Mouse (Mus musculus) hindbrain, embryonic 12.5 days (tissue): Measurements from ENCODE around the gene Gtf3c6. TPM values are rescaled to one million over a fixed set of nuclear protein-coding genes. Genes with fewer than 3 reads are reported as not detected.

Experiments used
- ATAC-seq: fragments of 200-750 bp; cut with Nextera tagmentation; 2 replicates; pipeline ENCODE4 v1.8.0; 2017; ENCODE audit warnings: moderate TSS enrichment; ENCODE audit not compliant: low FRiP score
- H3K27ac ChIP-seq: fragments of 300-500 bp; sonication (generic); 2 replicates; pipeline ENCODE4 v1.5.1; 2016; ENCODE audit warnings: mild to moderate bottlenecking
- H3K27me3 ChIP-seq: fragments of 300-500 bp; sonication (generic); 2 replicates; pipeline ENCODE4 v1.6.1; 2016; ENCODE audit warnings: mild to moderate bottlenecking
- H3K36me3 ChIP-seq: fragments of 300-500 bp; sonication (generic); 2 replicates; pipeline ENCODE4 v1.6.1; 2016; ENCODE audit warnings: mild to moderate bottlenecking
- H3K4me1 ChIP-seq: fragments of 300-500 bp; sonication (generic); 2 replicates; pipeline ENCODE4 v1.6.1; 2016
- H3K4me2 ChIP-seq: fragments of 300-500 bp; sonication (generic); replicated peaks from 2 replicates; pipeline ENCODE4 v1.6.1; 2016; ENCODE audit warnings: mild to moderate bottlenecking
- H3K4me3 ChIP-seq: fragments of 300-500 bp; sonication (generic); 2 replicates; pipeline ENCODE4 v1.5.1; 2016; ENCODE audit warnings: mild to moderate bottlenecking
- H3K9ac ChIP-seq: fragments of 300-500 bp; sonication (generic); 2 replicates; pipeline ENCODE4 v1.6.1; 2016; ENCODE audit warnings: mild to moderate bottlenecking, moderate library complexity
- H3K9me3 ChIP-seq: fragments of 300-500 bp; sonication (generic); replicated peaks from 2 replicates; pipeline ENCODE4 v1.6.1; 2016; ENCODE audit warnings: mild to moderate bottlenecking
- WGBS: fragments of 180-500 bp; shearing (Covaris S2); methylation state at CpG from one replicate; pipeline ENCODE4 v1.1.7; 2016; 5-methylcytosine and 5-hydroxymethylcytosine counted together
- polyA plus RNA-seq: library from polyadenylated mRNA; unstranded; fragments of >200 nt; fragmentation: Nextera tagmentation; extraction: Ambion mirVana; gene quantifications from 2 replicates; pipeline ENCODE4 v1.2.1, GENCODE M21; 2016

Gtf3c6 gene
- polyA plus RNA-seq, 1 experiment from 2014 or later, result 135 TPM

- Histone ChIP-seq H3K36me3 (peaks cover 69% of the 10 kb centered on the region), H3K4me1 (peaks cover 5% of the 10 kb centered on the region), H3K4me2 (no peak overlapping the region), H3K27me3 (no peaks in the 10 kb centered on the region), H3K4me3 (no peak overlapping the region), H3K27ac (no peak overlapping the region), H3K9me3 (no peaks in the 10 kb centered on the region), H3K9ac (no peak overlapping the region)
- ATAC-seq, result no peak
- 93% methylated on average over 6 of the region's 6 CpGs for WGBS
Observed at GRCm38 (mm10) chr10:40250969-40251368, 6.9 kb downstream of the Gtf3c6 start.

DNA sequence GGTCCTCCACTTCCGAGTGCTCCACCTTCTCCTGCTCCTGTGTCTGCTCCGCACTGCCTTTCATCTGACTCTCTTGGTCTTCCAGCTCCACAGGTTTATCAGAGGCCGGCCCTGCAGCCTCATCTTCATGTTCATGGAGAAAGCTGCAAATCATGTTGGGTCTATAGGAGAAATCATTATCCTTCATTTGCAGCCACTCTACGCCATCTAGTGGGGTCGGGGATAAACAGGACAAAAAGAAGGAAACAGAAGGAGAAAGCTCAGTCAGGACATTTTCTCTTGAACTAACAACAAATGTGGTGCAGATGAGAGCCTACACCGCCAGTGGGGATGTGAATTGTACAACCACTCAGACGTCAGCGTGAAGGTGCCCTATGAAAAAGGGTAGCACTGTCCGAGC lies 8.3 kb downstream of the Gtf3c6 start:
- no peak overlapping the region for H3K27ac ChIP-seq
- no peak overlapping the region for H3K9ac ChIP-seq
- H3K4me3 ChIP-seq, result no peak overlapping the region
- no peak for ATAC-seq
- no peaks in the 10 kb centered on the region for H3K27me3 ChIP-seq
- H3K4me1 ChIP-seq, result peaks cover 4% of the 10 kb centered on the region; the same call in 1 of the 2 replicates
- no peaks in the 10 kb centered on the region for H3K9me3 ChIP-seq
- no peak overlapping the region for H3K4me2 ChIP-seq
- peaks cover 66% of the 10 kb centered on the region for H3K36me3 ChIP-seq
- WGBS, result 93% methylated on average over 9 of the region's 9 CpGs

GRCm38 (mm10) chr10:40247166-40247716 lies 10.7 kb downstream of the Gtf3c6 start:
- Histone ChIP-seq H3K27ac (peak overlapping the region; percentile 78), H3K27me3 (no peaks in the 10 kb centered on the region), H3K9me3 (no peaks in the 10 kb centered on the region), H3K4me1 (peaks cover 4% of the 10 kb centered on the region; the same call in 1 of the 2 replicates), H3K4me3 (peak overlapping the region; percentile 77), H3K9ac (peak overlapping the region; percentile 73), H3K36me3 (peaks cover 65% of the 10 kb centered on the region), H3K4me2 (peak overlapping the region; percentile 72)
- WGBS, result 33% methylated on average over 11 of the region's 11 CpGs
- peak; percentile 60 for ATAC-seq

- under 1% methylated on average over 54 of the region's 54 CpGs for WGBS
- Histone ChIP-seq H3K9ac (peak within 1 kb of the TSS; percentile 73), H3K4me1 (peaks cover 4% of the 10 kb centered on the region; the same call in 1 of the 2 replicates), H3K9me3 (no peaks in the 10 kb centered on the region), H3K27ac (peak within 1 kb of the TSS; percentile 78), H3K4me2 (peak within 1 kb of the TSS; percentile 72), H3K27me3 (no peaks in the 10 kb centered on the region), H3K36me3 (peaks cover 59% of the 10 kb centered on the region), H3K4me3 (peak within 1 kb of the TSS; percentile 77)
- ATAC-seq, result peak; percentile 95
Observed at GRCm38 (mm10) chr10:40246374-40247165, 11.3 kb downstream of the Gtf3c6 start, which contains the start of gene Rpf2. Gene Rpf2 (minus strand): TSS chr10:40247036.

GRCm38 (mm10) chr10:40237826-40238225 lies 20.1 kb downstream of the Gtf3c6 start:
- H3K36me3 ChIP-seq, result peaks cover 59% of the 10 kb centered on the region
- no peak for ATAC-seq
- WGBS, result 98% methylated on average over 5 of the region's 5 CpGs

GRCm38 (mm10) chr10:40233241-40233640 lies 24.7 kb downstream of the Gtf3c6 start:
- peaks cover 64% of the 10 kb centered on the region for H3K36me3 ChIP-seq

More at GRCm38 (mm10) chr10:40237826-40238225, 20.1 kb downstream of the Gtf3c6 start:
- H3K9ac ChIP-seq, result no peak overlapping the region
- H3K9me3 ChIP-seq, result no peaks in the 10 kb centered on the region
- H3K4me1 ChIP-seq, result no peaks in the 10 kb centered on the region
- H3K27ac ChIP-seq, result no peak overlapping the region
- no peak overlapping the region for H3K4me3 ChIP-seq
- H3K4me2 ChIP-seq, result no peak overlapping the region
- no peaks in the 10 kb centered on the region for H3K27me3 ChIP-seq

GRCm38 (mm10) chr10:40232442-40232841 lies 25.5 kb downstream of the Gtf3c6 start:
- H3K4me2 ChIP-seq, result no peak overlapping the region
- peaks cover 61% of the 10 kb centered on the region for H3K36me3 ChIP-seq
- no peaks in the 10 kb centered on the region for H3K27me3 ChIP-seq
- H3K4me3 ChIP-seq, result no peak overlapping the region
- WGBS, result 89% methylated on average over 7 of the region's 7 CpGs
- no peaks in the 10 kb centered on the region for H3K4me1 ChIP-seq
- no peaks in the 10 kb centered on the region for H3K9me3 ChIP-seq
- H3K27ac ChIP-seq, result no peak overlapping the region
- H3K9ac ChIP-seq, result no peak overlapping the region
- no peak for ATAC-seq

More at GRCm38 (mm10) chr10:40233241-40233640, 24.7 kb downstream of the Gtf3c6 start:
- H3K9ac ChIP-seq, result no peak overlapping the region
- no peak for ATAC-seq
- no peak overlapping the region for H3K27ac ChIP-seq
- H3K27me3 ChIP-seq, result no peaks in the 10 kb centered on the region
- no peaks in the 10 kb centered on the region for H3K4me1 ChIP-seq
- no peak overlapping the region for H3K4me3 ChIP-seq
- no peaks in the 10 kb centered on the region for H3K9me3 ChIP-seq
- no peak overlapping the region for H3K4me2 ChIP-seq
- WGBS, result 87% methylated on average over 3 of the region's 3 CpGs

DNA sequence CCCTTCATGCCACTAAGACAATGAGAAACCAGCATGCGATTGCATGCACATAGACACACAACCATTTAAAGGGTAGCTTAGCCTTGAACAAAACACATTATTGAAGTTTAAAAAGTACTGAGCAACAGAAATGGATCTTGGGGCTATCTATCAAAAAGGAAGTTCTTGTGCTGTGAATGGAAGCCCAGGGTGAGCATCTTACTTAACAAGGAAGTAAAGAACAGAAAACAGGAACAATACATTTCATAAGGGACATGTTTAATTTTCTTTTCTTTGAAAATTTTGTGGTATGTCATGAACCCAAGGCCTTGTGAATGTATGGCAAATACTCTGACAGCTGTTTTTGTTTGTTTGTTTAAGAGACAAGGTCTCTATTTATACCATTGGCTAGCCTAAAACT lies 28.2 kb downstream of the Gtf3c6 start:
- WGBS, result 89% methylated on average over 1 of the region's 1 CpGs
- Histone ChIP-seq H3K4me2 (no peak overlapping the region), H3K36me3 (peaks cover 57% of the 10 kb centered on the region)

DNA sequence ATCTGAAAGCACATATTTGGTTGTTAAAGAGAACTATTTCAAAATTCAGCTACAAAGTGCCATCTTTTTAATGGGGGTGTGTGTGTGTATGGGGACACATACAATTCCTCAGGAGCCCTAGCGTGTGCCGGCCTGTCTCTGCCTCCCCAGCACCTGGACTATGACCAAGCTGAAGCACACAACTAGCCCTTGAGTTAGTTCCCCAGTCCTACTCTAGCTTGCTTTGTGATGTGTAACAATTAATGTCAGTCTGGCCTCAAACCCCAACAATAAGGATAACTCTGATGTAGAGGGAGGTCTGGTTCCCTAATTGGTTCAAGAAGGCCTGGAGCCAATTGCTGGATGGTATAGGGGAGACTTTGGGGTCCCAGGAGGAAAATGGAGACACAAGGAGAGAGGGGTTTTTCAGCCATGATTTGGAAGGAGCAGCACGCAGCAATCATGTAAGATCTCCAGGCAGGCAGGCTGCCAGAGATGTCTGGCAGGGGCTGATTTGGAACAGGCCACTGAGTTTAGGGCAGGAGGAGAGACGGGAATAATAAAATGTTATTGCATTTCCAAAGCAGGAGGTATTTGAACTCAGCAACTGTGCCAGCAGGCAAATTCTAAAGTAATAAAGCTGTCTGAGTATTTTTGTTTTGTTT lies 30.1 kb downstream of the Gtf3c6 start:
- 90% methylated on average over 4 of the region's 4 CpGs for WGBS
- no peak overlapping the region for H3K4me3 ChIP-seq

More for the DNA sequence above, 28.2 kb downstream of the Gtf3c6 start:
- ATAC-seq, result no peak
- Histone ChIP-seq H3K27ac (no peak overlapping the region), H3K4me1 (no peaks in the 10 kb centered on the region), H3K27me3 (no peaks in the 10 kb centered on the region), H3K4me3 (no peak overlapping the region), H3K9ac (no peak overlapping the region), H3K9me3 (no peaks in the 10 kb centered on the region)

DNA sequence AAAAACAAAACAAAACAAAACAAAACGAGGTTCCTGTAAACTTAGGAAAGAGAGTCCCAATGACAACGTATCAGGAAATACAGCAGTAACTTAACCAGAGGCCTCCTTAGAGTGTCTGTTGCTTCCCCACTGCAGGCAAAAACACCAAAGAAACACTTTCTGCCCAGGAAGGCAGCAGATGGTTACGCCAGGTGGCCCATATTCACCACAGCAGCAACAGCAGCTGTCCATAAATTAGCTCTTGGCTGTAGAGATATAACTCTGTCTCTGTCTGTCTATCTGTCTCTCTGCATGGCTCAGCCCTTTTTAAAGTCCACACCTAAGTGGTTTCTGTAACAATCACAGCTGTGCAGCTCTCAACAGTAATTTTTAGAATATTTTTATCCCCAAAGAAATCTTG lies 39.0 kb downstream of the Gtf3c6 start:
- no peaks in the 10 kb centered on the region for H3K4me1 ChIP-seq
- H3K36me3 ChIP-seq, result peaks cover 27% of the 10 kb centered on the region
- no peak overlapping the region for H3K27ac ChIP-seq
- no peak overlapping the region for H3K4me2 ChIP-seq
- no peak for ATAC-seq
- no peak overlapping the region for H3K9ac ChIP-seq
- H3K9me3 ChIP-seq, result no peaks in the 10 kb centered on the region
- H3K27me3 ChIP-seq, result no peaks in the 10 kb centered on the region
- no peak overlapping the region for H3K4me3 ChIP-seq
- 79% methylated on average over 3 of the region's 3 CpGs for WGBS

More for the DNA sequence above, 30.1 kb downstream of the Gtf3c6 start:
- no peak overlapping the region for H3K4me2 ChIP-seq
- no peaks in the 10 kb centered on the region for H3K27me3 ChIP-seq
- H3K9ac ChIP-seq, result no peak overlapping the region
- H3K27ac ChIP-seq, result no peak overlapping the region
- ATAC-seq, result no peak
- peaks cover 69% of the 10 kb centered on the region for H3K36me3 ChIP-seq
- no peaks in the 10 kb centered on the region for H3K4me1 ChIP-seq
- no peaks in the 10 kb centered on the region for H3K9me3 ChIP-seq

DNA sequence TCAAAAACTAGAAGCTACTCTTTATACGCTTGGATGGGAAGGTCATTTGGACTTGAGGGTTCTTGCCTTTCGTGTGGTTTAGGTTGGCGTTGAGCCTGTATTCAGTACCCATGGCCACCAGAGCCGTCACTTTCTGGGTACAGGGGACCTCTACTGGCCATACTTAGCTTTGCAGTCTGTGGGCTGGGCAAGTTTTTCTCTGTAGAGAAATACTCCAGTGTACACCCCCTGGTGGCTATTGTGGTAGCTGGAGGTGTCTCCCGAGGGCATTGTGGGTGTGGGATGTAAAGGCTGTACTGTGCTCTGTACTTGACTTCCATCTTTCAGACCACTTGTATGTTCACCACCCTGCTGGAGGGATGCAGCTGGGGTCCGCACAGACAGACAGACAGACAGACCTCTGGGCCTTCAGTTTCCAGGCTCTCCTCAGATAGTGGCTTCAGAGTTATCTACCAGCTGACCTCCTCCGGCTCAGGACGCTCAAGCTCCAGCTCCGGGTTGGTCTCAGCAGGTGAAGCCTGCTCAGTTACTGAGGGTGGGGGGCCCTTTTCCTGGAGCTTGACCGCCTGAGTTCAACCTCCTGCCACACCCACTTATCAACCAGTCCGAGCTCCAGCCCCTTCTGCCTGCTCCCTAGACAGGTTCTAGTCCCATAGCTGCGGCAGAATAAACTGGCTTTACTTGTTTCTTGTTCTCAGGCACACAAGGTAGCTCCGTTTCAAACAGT lies 45.3 kb downstream of the Gtf3c6 start:
- Histone ChIP-seq H3K4me3 (no peak overlapping the region), H3K36me3 (no peaks in the 10 kb centered on the region), H3K4me2 (no peak overlapping the region), H3K9me3 (no peaks in the 10 kb centered on the region), H3K27me3 (no peaks in the 10 kb centered on the region), H3K27ac (no peak overlapping the region), H3K9ac (no peak overlapping the region), H3K4me1 (no peaks in the 10 kb centered on the region)
- ATAC-seq, result peak; percentile 72
- 45% methylated on average over 13 of the region's 13 CpGs for WGBS
